Mouse (Mus musculus) lung, adult 2 months (tissue): ENCODE results near the gene Yipf3.

Experiments used
- CTCF ChIP-seq: fragments of 200-500 bp; IDR thresholded peaks from 2 replicates; pipeline ENCODE4 v1.5.1; 2011; ENCODE audit warnings: mild to moderate bottlenecking, low read length, control low read depth; ENCODE audit not compliant: insufficient read depth
- POLR2A ChIP-seq: fragments of 200-500 bp; IDR thresholded peaks from 2 replicates; pipeline ENCODE4 v1.6.1; 2011; ENCODE audit warnings: low read depth, mild to moderate bottlenecking, control low read depth, low read length, borderline replicate concordance; ENCODE audit errors: extremely low read depth

- TF ChIP-seq POLR2A: no peak
- TF ChIP-seq CTCF: no peak
Observed at GRCm38 (mm10) chr17:46206676-46207075, 41.2 kb upstream of the Yipf3 start.
